Mouse (Mus musculus): ENCODE measurements around the gene Iqcd.

DNA sequence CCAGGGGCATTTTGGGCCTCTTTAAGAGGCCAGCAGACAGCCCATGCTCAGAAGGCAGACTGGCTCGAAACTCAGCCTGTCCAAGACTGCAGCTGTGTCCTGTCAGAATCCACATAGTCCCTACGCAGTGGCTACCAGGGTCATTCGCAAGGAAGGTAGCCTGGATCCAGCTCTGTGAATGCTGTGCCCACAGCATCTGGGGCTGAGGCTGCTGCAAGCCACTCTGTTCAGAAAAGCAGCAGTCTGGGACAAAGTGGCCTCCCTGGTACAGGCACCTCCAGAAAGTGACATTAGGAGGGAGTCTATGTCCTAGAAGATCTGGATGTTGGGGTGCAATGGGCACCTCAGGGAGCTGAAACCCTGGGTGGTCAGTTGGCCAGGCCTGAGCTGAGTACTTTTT lies 19.0 kb upstream of the Iqcd start:
- TF ChIP-seq CTCF (IDR thresholded peaks at IDR 0.05) = no peak
- TF ChIP-seq POLR2A (IDR thresholded peaks at IDR 0.05; ENCODE audit: insufficient read depth, low read depth, low read length) = no peak

All from heart, adult 2 months (tissue).